Comparison of ENCODE assay signal across 8 mouse cellular contexts in the genomic region with DNA sequence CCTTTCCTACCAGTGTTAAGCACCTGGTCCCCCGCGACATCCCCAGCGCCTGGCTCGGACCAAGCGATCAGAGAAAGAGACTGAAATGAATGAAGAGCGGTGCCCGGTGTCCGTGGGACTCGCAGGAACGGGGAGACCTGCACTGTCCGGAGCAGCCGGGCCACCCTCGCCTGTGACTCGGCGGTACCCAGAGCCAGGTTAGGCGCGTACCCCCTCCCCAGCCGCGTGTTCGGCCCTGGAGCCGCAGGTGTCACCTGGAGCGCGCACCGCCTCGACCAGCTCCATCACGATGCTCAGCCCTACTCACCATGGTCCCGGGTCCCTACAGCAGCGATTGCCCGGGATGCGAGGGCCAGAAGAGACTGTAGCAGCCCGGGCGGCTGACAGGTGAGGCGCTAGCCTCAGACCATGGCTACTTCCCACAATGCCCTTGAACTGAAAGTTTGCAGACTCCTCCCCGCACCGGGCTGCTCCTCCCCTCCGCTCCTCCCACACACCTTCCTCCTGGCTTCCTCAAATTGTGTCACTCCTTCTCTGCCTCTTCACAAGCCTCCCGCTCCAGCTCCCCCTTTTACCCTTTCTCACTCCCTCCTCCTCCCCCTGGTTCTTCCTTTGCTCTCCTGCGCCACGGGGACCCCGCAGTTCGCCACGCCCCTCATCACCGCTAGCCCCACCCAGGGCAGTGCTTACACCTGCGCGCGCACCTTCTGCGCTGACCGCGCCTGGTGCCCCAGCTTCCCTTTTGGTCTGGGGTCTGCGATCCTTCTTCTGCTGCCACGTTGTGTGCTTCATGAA. TPM values are rescaled to one million over a fixed set of nuclear protein-coding genes. Genes with fewer than 3 reads are reported as not detected.
A peak's percentile ranks its signal among the peaks of the same experiment; 100 is the strongest.
DNase-seq lines count a peak whose midpoint lies in the region; ATAC-seq and TF ChIP-seq lines count a peak whose summit lies in the region.

A gene (minus strand): TSS at position 430 of the 795 bp plus-strand sequence.

- under 1% methylated on average over 51 of the region's 51 CpGs for WGBS in liver, embryonic 12.5 days (ENCODE audit: insufficient replicate concordance)

- intact Hi-C loops in gastrocnemius, postnatal 14 days (cut with DNase I; ENCODE audit: low total_unique reads), result no loop called here

- DNase-seq in gastrocnemius, postnatal 25 days, result peak; percentile 15
- no peak for DNase-seq in gastrocnemius, postnatal 14 days
- DNase-seq in cerebellum, postnatal 25 days, result peak; percentile 70 to 79
- DNase-seq in kidney, adult 8-10 months, result peak; percentile 77 to 80
- DNase-seq in spleen, postnatal 4 days (ENCODE audit: low spot score in 2 of 2), result peak; percentile 72 to 90

- H3K9me3 ChIP-seq in liver, embryonic 12.5 days (replicated peaks), result no peaks in the 10 kb centered on the region

- H3ac ChIP-seq in myocyte (ENCODE audit: control insufficient read depth, insufficient read length), result no peak within 1 kb of the TSS

- no peaks in the 10 kb centered on the region for H3K36me3 ChIP-seq in liver, embryonic 12.5 days
- H3K36me3 ChIP-seq in myocyte (ENCODE audit: control insufficient read depth, insufficient read depth), result no peaks in the 10 kb centered on the region

- H3K27ac ChIP-seq in liver, embryonic 12.5 days, result no peak within 1 kb of the TSS; the same call in 1 of the 2 replicates

- TF ChIP-seq POLR2A in myocyte (IDR thresholded peaks at IDR 0.05; ENCODE audit: insufficient read length, low read depth), result no peak

- H3K4me1 ChIP-seq in liver, embryonic 12.5 days, result peaks cover 29% of the 10 kb centered on the region

- peak within 1 kb of the TSS; percentile 94 for H3K4me2 ChIP-seq in liver, embryonic 12.5 days
- peak within 1 kb of the TSS; percentile 75 for H3K4me2 ChIP-seq in myocyte (ENCODE audit: low read depth)

- peak within 1 kb of the TSS; percentile 76 for H3K9ac ChIP-seq in liver, embryonic 12.5 days

- H3K79me2 ChIP-seq in myocyte (ENCODE audit: control insufficient read depth, insufficient read depth), result no peaks in the 10 kb centered on the region

- H3K27me3 ChIP-seq in liver, embryonic 12.5 days (replicated peaks), result peaks cover 19% of the 10 kb centered on the region
- H3K27me3 ChIP-seq in myocyte (ENCODE audit: control insufficient read depth, insufficient read depth, insufficient read length), result no peaks in the 10 kb centered on the region

- peak within 1 kb of the TSS; percentile 74 for H3K4me3 ChIP-seq in liver, embryonic 12.5 days
- H3K4me3 ChIP-seq in myocyte, result peak within 1 kb of the TSS; percentile 28

- peak; percentile 82 for ATAC-seq in granulocyte monocyte progenitor cell, adult 5-6 weeks (replicated peaks; ENCODE audit: poor library complexity, severe bottlenecking)
- peak; percentile 92 for ATAC-seq in liver, embryonic 12.5 days

TF ChIP-seq in myocyte, 11 proteins besides CTCF, POLR2A, EP300 and RAD21:
- no peak for TF ChIP-seq TCF12 (IDR thresholded peaks at IDR 0.05; ENCODE audit: insufficient read depth, poor library complexity, severe bottlenecking)
- TF ChIP-seq REST (IDR thresholded peaks at IDR 0.05; ENCODE audit: insufficient read depth, insufficient read length), result no peak
- TF ChIP-seq USF1 (IDR thresholded peaks at IDR 0.05; ENCODE audit: low read depth), result no peak
- TF ChIP-seq SRF (IDR thresholded peaks at IDR 0.05; ENCODE audit: control insufficient read depth, insufficient read length, low read depth), result no peak
- no peak for TF ChIP-seq MYOG (IDR thresholded peaks at IDR 0.05; ENCODE audit: control insufficient read depth in 1 of 3, insufficient read depth in 1 of 3, insufficient read length in 2 of 3, low read depth in 2 of 3)
- no peak for TF ChIP-seq MYOD1 (IDR thresholded peaks at IDR 0.05; ENCODE audit: control insufficient read depth in 1 of 3, insufficient read length in 2 of 3, low read depth in 2 of 3)
- no peak for TF ChIP-seq MAX (IDR thresholded peaks at IDR 0.05; ENCODE audit: low read depth)
- TF ChIP-seq CEBPB (IDR thresholded peaks at IDR 0.05; ENCODE audit: insufficient read depth, poor library complexity, severe bottlenecking), result no peak
- TF ChIP-seq POLR2AphosphoS2 (IDR thresholded peaks at IDR 0.05; ENCODE audit: insufficient read length, low read depth), result no peak
- TF ChIP-seq E2F4 (IDR thresholded peaks at IDR 0.05; ENCODE audit: insufficient read depth), result no peak
- no peak for TF ChIP-seq TCF3 (IDR thresholded peaks at IDR 0.05; ENCODE audit: insufficient read length, low read depth)

RNA-seq across cellular contexts. Expression of the gene that starts here (rescaled TPM):
- total RNA-seq in gastrocnemius, postnatal 25 days (2021), result not detected
- under 1 TPM in 1 of 2 experiments, not detected in 1; 0.16 TPM for total RNA-seq in gastrocnemius, postnatal 14 days (2021)
- 8.8 and 11.3 TPM in 2 replicates for total RNA-seq in granulocyte monocyte progenitor cell, adult 5-6 weeks (2014; fragmentation: Nextera tagmentation)
- 1.9 and 2.3 TPM in 2 replicates for total RNA-seq in granulocyte monocyte progenitor cell, adult 5-6 weeks (2017)
- polyA plus RNA-seq in liver, embryonic 12.5 days (2016; fragmentation: Nextera tagmentation; extraction: Ambion mirVana), result 0.25 and 0.31 TPM in 2 replicates
- polyA plus RNA-seq in myocyte (2012; fragmentation: generic; extraction: Trizol), result 0.34 TPM

Comparison
In these comparisons a context has a peak if more than half of its experiments do, and no peak if none do; other contexts are left out.
1. Peak in DNase-seq in gastrocnemius, postnatal 25 days; RNA of the gene not detected or under 1 TPM.
2. Peak in ATAC-seq, H3K4me3 ChIP-seq, H3K9ac ChIP-seq and H3K4me2 ChIP-seq in liver, embryonic 12.5 days; RNA of the gene not detected or under 1 TPM.